Mouse (Mus musculus): ENCODE data around the gene Tle6.

The Tle6 gene

GRCm38 (mm10) chr10:81588739-81589138, 12.1 kb downstream of the Tle6 start:
- DNase-seq = no peak

GRCm38 (mm10) chr10:81583347-81583746, 17.5 kb downstream of the Tle6 start:
- DNase-seq = no peak

- peak; percentile 46 to 61 for DNase-seq
Observed at GRCm38 (mm10) chr10:81580441-81581070, 20.3 kb downstream of the Tle6 start.

DNA sequence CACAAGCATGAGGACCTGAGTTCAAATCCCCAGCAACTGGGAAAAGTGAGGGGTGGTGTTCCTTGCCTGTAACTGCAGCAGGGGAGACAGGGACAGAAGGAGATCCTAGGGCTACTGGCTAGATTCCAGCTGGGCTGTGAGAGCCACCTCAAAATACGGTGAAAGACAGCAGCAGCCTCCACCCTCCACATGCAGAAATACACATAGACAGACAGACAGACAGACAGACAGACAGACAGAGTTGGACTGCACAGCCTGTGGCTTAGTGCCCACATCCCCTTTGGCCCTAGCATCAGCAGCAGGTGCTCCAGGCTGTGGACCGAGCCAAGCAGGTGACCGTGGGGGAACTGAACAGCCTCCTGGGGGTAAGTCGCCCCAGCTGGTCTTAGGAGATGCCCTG, 20.9 kb downstream of the Tle6 start:
- DNase-seq = no peak

GRCm38 (mm10) chr10:81575695-81576094, 25.2 kb downstream of the Tle6 start:
- DNase-seq = no peak

DNA sequence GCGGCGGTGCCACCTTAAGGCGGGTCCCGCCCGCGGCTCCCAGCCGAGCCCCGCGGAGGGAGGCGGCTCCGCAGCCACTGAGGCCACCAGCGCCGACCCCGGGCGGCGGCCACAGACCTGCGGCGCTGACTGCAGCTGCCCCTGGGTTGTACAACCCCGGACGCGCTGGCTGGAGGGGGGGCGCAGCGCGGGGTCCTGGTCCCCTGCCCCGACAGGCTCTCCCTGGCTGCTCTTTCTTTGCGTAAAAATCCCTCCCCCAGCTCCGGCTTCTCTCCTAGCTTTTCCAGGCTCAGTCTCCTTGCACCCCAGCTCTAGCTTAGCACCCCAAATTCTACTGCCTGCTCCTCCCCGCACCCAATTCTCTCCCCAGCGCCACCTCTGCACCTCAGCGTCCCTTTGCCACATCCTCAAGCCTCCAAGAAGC, 25.7 kb downstream of the Tle6 start:
- DNase-seq = peak; percentile 64 to 79

- no peak for DNase-seq
Observed at GRCm38 (mm10) chr10:81574081-81575056, 26.5 kb downstream of the Tle6 start, which contains the start of gene Tle2. TSS of gene Tle2 (plus strand) at chr10:81574561.

- peak; percentile 55 to 73 for DNase-seq
Observed at GRCm38 (mm10) chr10:81572975-81573374, 27.9 kb downstream of the Tle6 start.

DNA sequence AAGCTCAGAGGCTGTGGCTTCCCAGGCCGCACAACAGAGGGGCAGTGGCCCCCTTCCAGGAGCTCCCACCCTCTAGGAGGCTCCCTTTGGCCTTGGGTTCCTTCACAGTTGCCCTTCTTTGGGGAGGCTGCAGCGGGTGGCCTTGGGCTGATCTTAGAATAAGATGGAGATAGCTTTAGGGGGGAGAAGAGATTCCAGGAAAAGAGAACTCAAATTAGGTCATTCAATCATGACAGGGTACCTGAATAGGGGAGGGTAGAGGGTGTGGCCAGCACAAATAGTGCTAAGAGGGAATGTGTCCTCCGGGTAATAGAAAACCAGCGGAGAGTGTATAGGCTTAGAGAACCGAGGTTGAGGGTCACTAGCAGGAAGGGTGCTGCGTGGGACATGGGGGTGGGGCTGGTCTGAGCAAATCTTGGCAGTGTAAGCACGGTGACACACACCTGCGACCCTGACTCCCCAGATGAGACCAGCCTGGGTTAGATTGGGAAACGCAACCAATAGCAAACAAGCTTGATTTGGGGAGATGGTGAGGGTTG, 28.7 kb downstream of the Tle6 start:
- DNase-seq = no peak

DNA sequence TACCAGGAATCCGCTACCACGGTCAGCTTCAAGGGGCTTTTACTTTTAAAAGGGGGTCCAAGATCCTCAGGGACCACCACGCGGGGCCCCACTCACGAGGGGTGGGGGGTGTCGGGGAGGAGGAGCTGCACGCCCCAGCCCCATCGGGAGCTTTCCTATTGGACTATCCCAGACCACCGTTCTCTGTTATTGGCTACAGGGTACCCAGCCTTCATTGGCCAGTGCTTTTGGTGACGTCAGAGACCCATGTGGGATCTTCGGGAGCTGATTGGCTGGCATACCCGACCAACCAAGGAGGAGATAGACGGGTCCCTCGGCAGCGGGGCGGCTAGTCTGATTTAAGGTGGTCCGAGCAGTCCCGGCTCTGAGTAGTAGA, 29.4 kb downstream of the Tle6 start:
- peak; percentile 99 for DNase-seq

DNA sequence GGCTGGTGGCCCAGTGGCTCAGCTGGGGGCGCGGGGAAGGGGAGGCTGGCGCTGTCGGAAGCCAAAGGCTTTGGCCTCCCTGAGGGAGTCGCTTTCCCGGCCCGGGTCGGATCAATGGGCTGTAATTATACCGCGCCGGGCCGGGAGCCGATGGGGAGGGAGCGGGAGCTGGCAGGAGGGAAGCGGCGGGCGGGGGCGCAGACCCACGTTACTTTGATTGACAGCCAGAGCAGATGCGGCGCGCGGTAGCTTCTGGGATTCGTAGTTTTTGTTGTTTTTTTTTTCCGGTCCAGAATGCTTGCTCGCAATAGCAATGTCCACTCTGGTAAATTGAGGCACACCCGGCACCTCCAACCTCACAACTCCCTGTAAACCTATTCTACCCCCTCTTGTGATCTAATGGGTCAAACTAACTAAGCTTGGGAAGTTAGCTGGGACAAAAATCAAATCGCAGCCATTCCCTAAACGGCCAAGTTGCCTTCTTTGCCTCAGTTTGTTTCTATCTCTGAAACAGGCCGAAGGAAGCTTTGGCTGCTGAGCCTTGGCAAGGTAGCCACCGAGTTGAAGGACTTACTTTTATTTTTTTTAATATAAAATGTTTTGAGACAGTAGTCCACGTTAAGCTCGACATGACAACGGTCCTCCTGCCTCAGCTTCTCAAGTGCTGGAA, 29.9 kb downstream of the Tle6 start:
- DNase-seq = peak; percentile 94 to 97

- DNase-seq = no peak
Observed at GRCm38 (mm10) chr10:81570238-81570800, 30.6 kb downstream of the Tle6 start.

GRCm38 (mm10) chr10:81569507-81570237, 31.2 kb downstream of the Tle6 start:
- DNase-seq = peak in 1 of 2 experiments; percentile 27

DNA sequence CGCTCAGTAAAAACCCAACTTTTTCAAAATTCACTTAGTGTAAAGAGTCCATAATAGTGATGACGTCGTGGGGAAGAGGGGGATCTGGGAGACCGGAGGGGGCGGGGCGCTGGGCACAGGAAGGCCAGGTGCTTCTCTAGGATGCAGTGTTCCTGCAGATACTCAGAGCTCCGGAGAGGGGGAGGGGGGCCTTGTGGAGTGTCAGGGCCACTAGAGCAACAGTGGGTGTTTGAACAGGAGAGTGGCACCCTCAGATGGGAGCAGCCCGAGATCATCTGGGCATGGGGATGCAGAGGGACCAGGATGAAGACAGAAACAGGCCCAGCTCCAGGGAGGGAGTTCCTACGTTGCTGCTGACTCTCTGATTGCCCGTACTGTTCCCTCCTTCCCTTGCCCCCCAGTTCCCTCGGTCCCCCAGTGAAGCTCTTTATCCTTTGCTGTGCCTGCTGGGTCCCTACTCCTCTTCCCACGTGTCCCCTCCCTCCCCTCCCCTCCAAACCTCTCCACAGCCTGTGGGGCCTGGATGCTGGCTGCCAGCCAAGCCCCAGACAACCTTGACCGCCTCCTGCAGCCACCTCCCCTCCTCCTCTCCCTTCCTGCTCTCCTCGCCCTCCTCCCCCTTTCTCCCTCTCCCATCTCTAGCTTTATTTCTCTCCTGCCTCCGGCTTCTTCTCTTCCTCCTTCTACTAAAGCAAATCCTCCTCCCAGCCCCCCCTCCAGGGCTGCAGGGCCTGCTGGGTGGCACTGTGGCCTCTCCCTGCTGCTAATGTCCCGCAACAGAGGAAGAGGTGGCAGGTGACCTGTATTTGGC, 32.3 kb downstream of the Tle6 start:
- peak; percentile 48 to 77 for DNase-seq

DNA sequence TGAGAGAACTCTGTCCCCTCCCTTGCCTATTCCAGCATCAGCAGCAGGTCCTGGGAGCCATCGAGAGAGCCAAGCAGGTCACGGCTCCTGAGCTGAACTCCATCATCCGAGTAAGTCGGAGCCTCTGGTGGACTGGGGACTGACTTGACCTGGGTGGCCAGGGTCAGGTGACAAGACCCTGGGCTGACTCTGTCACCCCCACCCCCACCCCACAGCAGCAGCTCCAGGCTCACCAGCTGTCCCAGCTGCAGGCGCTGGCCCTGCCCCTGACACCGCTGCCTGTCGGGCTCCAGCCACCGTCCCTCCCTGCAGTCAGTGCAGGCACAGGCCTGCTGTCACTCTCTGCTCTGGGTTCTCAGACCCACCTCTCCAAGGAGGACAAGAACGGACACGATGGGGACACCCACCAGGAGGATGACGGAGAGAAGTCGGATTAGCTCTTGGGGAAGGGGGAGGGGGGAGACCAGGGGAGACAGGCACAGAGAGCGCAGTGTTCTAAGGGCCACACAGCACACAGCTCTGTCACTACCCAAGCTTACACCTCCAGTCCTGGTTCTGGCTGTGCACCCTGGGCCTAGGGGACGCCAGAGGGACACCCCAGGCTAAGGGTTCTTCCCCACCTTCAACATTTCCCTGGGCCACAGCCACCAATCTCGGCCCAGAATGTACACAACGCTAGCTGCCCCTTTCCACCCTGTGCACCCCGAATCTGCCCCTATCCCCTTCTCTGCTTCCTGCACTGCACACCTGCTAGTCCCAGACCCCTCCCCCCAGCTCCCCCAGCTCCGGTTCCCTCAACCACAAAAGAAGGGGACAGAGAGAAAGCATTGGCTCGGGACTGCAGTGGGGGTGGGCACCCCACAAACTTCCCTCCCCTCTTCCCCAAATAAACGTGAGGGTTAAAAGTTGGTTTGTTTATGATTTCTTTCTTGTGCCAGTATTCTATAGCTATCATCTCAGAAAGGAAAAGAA, 35.3 kb downstream of the Tle6 start:
- DNase-seq = no peak

- peak; percentile 68 to 71 for DNase-seq
Observed at GRCm38 (mm10) chr10:81564734-81565133, 36.1 kb downstream of the Tle6 start.

DNA sequence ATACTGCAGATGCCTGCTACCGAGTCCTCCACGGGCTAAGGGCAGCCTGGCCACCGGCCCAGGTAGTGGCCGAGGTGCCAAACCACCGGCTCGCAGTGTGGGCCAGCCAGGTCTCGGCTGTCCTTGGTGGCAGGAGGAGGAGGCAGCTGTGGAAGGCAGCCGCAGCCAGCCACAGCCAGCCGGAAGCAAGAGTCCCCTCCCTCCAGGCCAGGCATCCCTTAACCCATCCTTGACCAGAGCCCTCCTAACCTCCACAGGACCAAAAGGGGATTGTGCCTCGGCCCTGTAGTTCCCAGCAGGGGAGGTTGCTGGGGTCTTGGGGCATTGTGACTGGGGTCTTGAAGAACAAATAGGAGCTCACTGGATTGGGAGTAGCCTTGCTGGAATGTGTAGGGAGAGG, 36.7 kb downstream of the Tle6 start:
- peak; percentile 69 to 82 for DNase-seq

DNA sequence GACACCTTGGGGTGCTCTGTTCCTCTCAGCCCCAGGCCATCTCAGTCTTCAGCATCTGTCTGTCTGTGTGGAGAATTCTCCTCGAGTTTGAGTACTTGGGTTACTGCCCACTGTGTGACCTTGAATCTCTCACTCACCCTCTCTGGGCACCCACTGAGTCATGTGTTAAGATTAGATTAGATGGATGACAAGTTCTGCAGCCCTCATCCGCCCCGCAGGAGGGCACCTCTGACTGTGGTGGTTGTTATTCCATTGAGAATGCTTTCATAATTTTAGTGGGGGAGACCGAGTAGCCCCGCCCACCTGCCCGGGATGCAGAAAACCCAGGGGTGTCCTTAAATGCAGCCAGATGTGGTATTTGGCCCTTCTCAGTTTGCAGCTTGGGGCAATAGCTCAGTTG, 37.4 kb downstream of the Tle6 start:
- DNase-seq = no peak

GRCm38 (mm10) chr10:81562411-81562810, 38.5 kb downstream of the Tle6 start:
- no peak for DNase-seq

Measured in lung, postnatal 4 days (tissue).